Mouse (Mus musculus) G1E (cell line): ENCODE data around the gene Kcnip1.

ENCODE experiments used
- CTCF ChIP-seq: IDR thresholded peaks from 2 replicates; pipeline ENCODE4 v1.5.1; 2012; ENCODE audit warnings: low read depth, low read length, inconsistent platforms, mixed read lengths
- GATA1 ChIP-seq: IDR thresholded peaks from 2 replicates; pipeline ENCODE4 v1.6.1; 2012; ENCODE audit warnings: borderline replicate concordance, low read length, inconsistent platforms, mixed read lengths
- GATA2 ChIP-seq: IDR thresholded peaks from 2 replicates; pipeline ENCODE4 v1.6.1; 2012; ENCODE audit warnings: low read depth, low read length, inconsistent platforms, borderline replicate concordance
- POLR2AphosphoS5 ChIP-seq: IDR thresholded peaks from 2 replicates; pipeline ENCODE4 v1.6.1; 2012; ENCODE audit warnings: low read depth, low read length, inconsistent platforms; ENCODE audit not compliant: insufficient replicate concordance
- TAL1 ChIP-seq: conservative IDR thresholded peaks from 2 replicates; pipeline ENCODE4 v1.6.1; 2012; ENCODE audit warnings: low read depth, low read length, inconsistent platforms, mixed read lengths

GRCm38 (mm10) chr11:33937641-33938040 lies 55.3 kb downstream of the Kcnip1 start:
- TF ChIP-seq CTCF (no peak), TAL1 (no peak), POLR2AphosphoS5 (no peak), GATA2 (no peak), GATA1 (no peak)
